Mouse (Mus musculus): ENCODE measurements around the gene Xpo4.

DNA sequence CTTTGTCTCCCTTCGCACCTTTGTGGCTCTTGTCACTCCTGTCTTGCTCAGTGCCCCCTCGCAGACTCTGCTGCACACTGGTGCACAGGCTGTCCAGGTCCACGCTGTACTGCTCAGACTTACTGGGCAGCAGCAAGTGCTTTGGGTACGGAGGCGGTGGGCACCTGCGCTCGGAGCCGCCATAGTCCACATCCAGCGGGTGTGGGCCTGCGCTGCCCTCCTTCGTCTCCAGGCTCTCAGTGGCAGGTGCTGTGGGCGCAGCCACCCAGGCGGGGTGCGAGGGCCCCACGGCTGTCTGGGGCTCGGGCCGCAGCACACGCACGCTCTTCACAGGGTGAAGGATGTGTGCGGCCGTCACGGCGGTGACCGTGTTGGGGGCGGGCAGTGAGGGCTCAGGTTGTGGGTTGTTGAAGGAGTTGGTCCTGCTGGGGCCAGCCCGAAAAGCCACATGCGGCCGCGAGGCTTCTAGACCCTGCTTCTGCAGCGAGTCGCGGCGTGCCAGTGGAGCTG is 34.3 kb upstream of the Xpo4 start:
- no peak for TF ChIP-seq GATA1 (IDR thresholded peaks at IDR 0.05; ENCODE audit: borderline replicate concordance, low read length)
- no peak for TF ChIP-seq FLI1 (IDR thresholded peaks at IDR 0.05; ENCODE audit: low read length)

Measured in megakaryocyte, embryonic 14.5 days (primary cell).